Mouse (Mus musculus) E14TG2a.4 (cell line): ENCODE data around the gene Plb1.

ENCODE experiments used
- CTCF ChIP-seq: conservative IDR thresholded peaks from 2 replicates; pipeline ENCODE4 v1.5.1; 2014; ENCODE audit warnings: low read length
- POU5F1 ChIP-seq: IDR thresholded peaks from 2 replicates; pipeline ENCODE4 v1.6.1; 2014; ENCODE audit warnings: low read length, borderline replicate concordance

GRCm38 (mm10) chr5:32369391-32369790 is 136.9 kb downstream of the Plb1 start:
- TF ChIP-seq CTCF = no peak
- TF ChIP-seq POU5F1 = no peak
